15 mouse cellular contexts compared by ENCODE assay signal in genomic region chr12:30256207-30256606, GRCm38 (mm10).
"Had no signal": no experiment of that assay in that cellular context is flagged by ENCODE, and none has a peak within 500 bp of the region (broad histone marks: within the 10 kb centered on the region; RNA-seq: fewer than 3 reads in every experiment).

No protein-coding gene starts in this region.

- H3K4me1 ChIP-seq: megakaryocyte, embryonic 14.5 days; midbrain, embryonic 12.5 days; neural tube, embryonic 12.5 days; stomach, embryonic 15.5 days had no signal

- H3K36me3 ChIP-seq: midbrain, embryonic 12.5 days; neural tube, embryonic 12.5 days; stomach, embryonic 15.5 days had no signal

- H3K27me3 ChIP-seq: megakaryocyte, embryonic 14.5 days; midbrain, embryonic 12.5 days; neural tube, embryonic 12.5 days; stomach, embryonic 15.5 days had no signal

- H3K9me3 ChIP-seq: midbrain, embryonic 12.5 days; neural tube, embryonic 12.5 days; stomach, embryonic 15.5 days had no signal

- H3K4me3 ChIP-seq: megakaryocyte, embryonic 14.5 days; midbrain, embryonic 12.5 days; neural tube, embryonic 12.5 days; stomach, embryonic 15.5 days had no signal

- H3K27ac ChIP-seq: macrophage; midbrain, embryonic 12.5 days; neural tube, embryonic 12.5 days; stomach, embryonic 15.5 days; stomach, postnatal 0 days had no signal

- H3K4me2 ChIP-seq: lung, embryonic 14.5 days; midbrain, embryonic 12.5 days; neural tube, embryonic 12.5 days; stomach, embryonic 15.5 days had no signal

- H3K9ac ChIP-seq: lung, embryonic 14.5 days; midbrain, embryonic 12.5 days; neural tube, embryonic 12.5 days; stomach, embryonic 15.5 days had no signal

- DNase-seq: lung, adult 18-20 months; lung, embryonic 14.5 days; lung, postnatal 14 days; lung, postnatal 36 days; midbrain, embryonic 14.5 days; right cerebral cortex, postnatal 14 days; thymus, adult 2 months; thymus, postnatal 25 days; thymus, postnatal 4 days had no signal
